Mouse (Mus musculus) liver, embryonic 16.5 days (tissue): Measurements from ENCODE around the gene Rcvrn. TPM values are rescaled to one million over a fixed set of nuclear protein-coding genes. Genes with fewer than 3 reads are reported as not detected.

Experiments used
- ATAC-seq: fragments of 200-750 bp; cut with Nextera tagmentation; 2 replicates; pipeline ENCODE4 v1.8.0; 2017; ENCODE audit warnings: low read depth, mild to moderate bottlenecking, moderate number of reproducible peaks, moderate library complexity
- H3K27ac ChIP-seq: fragments of 300-500 bp; sonication (generic); 2 replicates; pipeline ENCODE4 v1.5.1; 2014; ENCODE audit warnings: mild to moderate bottlenecking, low read length
- H3K27me3 ChIP-seq: fragments of 300-500 bp; sonication (generic); 2 replicates; pipeline ENCODE4 v1.6.1; 2014; ENCODE audit warnings: low read depth, low read length, mixed read lengths; ENCODE audit not compliant: control insufficient read depth, insufficient read depth
- H3K36me3 ChIP-seq: fragments of 300-500 bp; sonication (generic); 2 replicates; pipeline ENCODE4 v1.6.1; 2014; ENCODE audit warnings: mild to moderate bottlenecking; ENCODE audit not compliant: control insufficient read depth, insufficient read depth
- H3K4me1 ChIP-seq: fragments of 300-500 bp; sonication (generic); 2 replicates; pipeline ENCODE4 v1.6.1; 2014; ENCODE audit warnings: low read depth, low read length, mixed read lengths; ENCODE audit not compliant: control insufficient read depth
- H3K4me2 ChIP-seq: fragments of 300-500 bp; sonication (generic); 2 replicates; pipeline ENCODE4 v1.6.1; 2014; ENCODE audit warnings: low read depth, low read length, mixed read lengths
- H3K4me3 ChIP-seq: fragments of 300-500 bp; sonication (generic); 2 replicates; pipeline ENCODE4 v1.5.1; 2014; ENCODE audit warnings: low read depth, mild to moderate bottlenecking, low read length
- H3K9ac ChIP-seq: fragments of 300-500 bp; sonication (generic); 2 replicates; pipeline ENCODE4 v1.6.1; 2014; ENCODE audit warnings: low read depth, low read length
- H3K9me3 ChIP-seq: fragments of 300-500 bp; sonication (generic); replicated peaks from 2 replicates; pipeline ENCODE4 v1.6.1; 2016; ENCODE audit warnings: low read length; ENCODE audit not compliant: control insufficient read depth
- WGBS: fragments of 180-500 bp; shearing (Covaris S2); extraction: QIAGEN DNeasy Blood & Tissue Kit; methylation state at CpG from one replicate; pipeline ENCODE4 v1.1.7; 2014; ENCODE audit not compliant: insufficient replicate concordance; 5-methylcytosine and 5-hydroxymethylcytosine counted together
- polyA plus RNA-seq: library from polyadenylated mRNA; unstranded; fragments of >200 nt; fragmentation: Nextera tagmentation; extraction: Ambion mirVana; gene quantifications from 2 replicates; pipeline ENCODE4 v1.2.1, GENCODE M21; 2015

The Rcvrn gene
- polyA plus RNA-seq, 1 experiment from 2014 or later: not detected

DNA sequence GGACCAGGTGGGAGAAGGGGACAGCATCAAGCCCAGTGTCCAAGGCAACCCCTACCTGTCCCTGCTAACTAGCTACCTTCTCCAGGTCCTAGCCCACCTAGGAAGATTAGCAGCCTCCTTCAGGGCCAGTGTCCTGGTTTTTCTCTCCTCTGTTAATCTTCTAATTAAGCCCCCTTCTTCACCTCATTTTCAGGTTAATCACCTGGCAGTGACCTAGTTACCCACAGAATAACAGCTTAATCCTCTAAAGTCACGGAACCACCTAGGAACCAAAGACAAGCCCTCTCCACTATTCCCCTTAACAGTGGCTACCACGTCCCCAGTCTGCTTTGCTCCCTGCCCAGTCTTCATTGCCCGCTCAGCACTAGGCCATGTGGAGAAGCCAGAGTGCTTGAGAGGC lies 13.3 kb upstream of the Rcvrn start:
- Histone ChIP-seq H3K4me2 (no peak overlapping the region), H3K27ac (no peak overlapping the region), H3K9ac (no peak overlapping the region), H3K9me3 (no peaks in the 10 kb centered on the region), H3K36me3 (no peaks in the 10 kb centered on the region), H3K4me1 (no peaks in the 10 kb centered on the region), H3K4me3 (no peak overlapping the region), H3K27me3 (no peaks in the 10 kb centered on the region)
- no peak for ATAC-seq
- WGBS: 68% methylated on average over 3 of the region's 3 CpGs

- Histone ChIP-seq H3K4me1 (no peaks in the 10 kb centered on the region), H3K27ac (no peak overlapping the region), H3K9ac (no peak overlapping the region), H3K9me3 (no peaks in the 10 kb centered on the region), H3K4me2 (no peak overlapping the region), H3K4me3 (no peak overlapping the region), H3K27me3 (no peaks in the 10 kb centered on the region), H3K36me3 (no peaks in the 10 kb centered on the region)
- ATAC-seq: no peak
- WGBS: 54% methylated on average over 2 of the region's 2 CpGs
Observed at GRCm38 (mm10) chr11:67686109-67686508, 9.0 kb upstream of the Rcvrn start.

- no peak overlapping the region for H3K4me3 ChIP-seq
- H3K27me3 ChIP-seq: no peaks in the 10 kb centered on the region
- ATAC-seq: no peak
- no peak overlapping the region for H3K9ac ChIP-seq
- no peaks in the 10 kb centered on the region for H3K9me3 ChIP-seq
- H3K27ac ChIP-seq: no peak overlapping the region
- H3K36me3 ChIP-seq: no peaks in the 10 kb centered on the region
- no peak overlapping the region for H3K4me2 ChIP-seq
- no peaks in the 10 kb centered on the region for H3K4me1 ChIP-seq
- WGBS: 52% methylated on average over 4 of the region's 4 CpGs
Observed at GRCm38 (mm10) chr11:67712976-67713375, 17.9 kb downstream of the Rcvrn start.

- no peak overlapping the region for H3K4me2 ChIP-seq
- 54% methylated on average over 4 of the region's 4 CpGs for WGBS
- ATAC-seq: no peak
Observed at GRCm38 (mm10) chr11:67715382-67715781, 20.3 kb downstream of the Rcvrn start.

GRCm38 (mm10) chr11:67721485-67721884 lies 26.4 kb downstream of the Rcvrn start:
- Histone ChIP-seq H3K9me3 (no peaks in the 10 kb centered on the region), H3K4me3 (no peak overlapping the region), H3K27me3 (no peaks in the 10 kb centered on the region), H3K9ac (no peak overlapping the region), H3K4me2 (no peak overlapping the region), H3K27ac (no peak overlapping the region), H3K36me3 (no peaks in the 10 kb centered on the region), H3K4me1 (no peaks in the 10 kb centered on the region; the same call in 1 of the 2 replicates)
- ATAC-seq: no peak
- 54% methylated on average over 5 of the region's 5 CpGs for WGBS

More at GRCm38 (mm10) chr11:67715382-67715781, 20.3 kb downstream of the Rcvrn start:
- no peaks in the 10 kb centered on the region for H3K36me3 ChIP-seq
- no peaks in the 10 kb centered on the region for H3K9me3 ChIP-seq
- H3K4me3 ChIP-seq: no peak overlapping the region
- no peaks in the 10 kb centered on the region for H3K4me1 ChIP-seq
- H3K9ac ChIP-seq: no peak overlapping the region
- no peak overlapping the region for H3K27ac ChIP-seq
- H3K27me3 ChIP-seq: no peaks in the 10 kb centered on the region

- no peaks in the 10 kb centered on the region for H3K9me3 ChIP-seq
- H3K9ac ChIP-seq: no peak overlapping the region
- peak; percentile 95 for ATAC-seq
- WGBS: 36% methylated on average over 7 of the region's 7 CpGs
- no peak overlapping the region for H3K4me2 ChIP-seq
- H3K4me1 ChIP-seq: no peaks in the 10 kb centered on the region; the same call in 1 of the 2 replicates
- H3K36me3 ChIP-seq: no peaks in the 10 kb centered on the region
- H3K27me3 ChIP-seq: no peaks in the 10 kb centered on the region
- no peak overlapping the region for H3K4me3 ChIP-seq
- H3K27ac ChIP-seq: 0 out of 2 replicates have a peak overlapping the region, but pooled peaks have one; percentile 56
Observed at GRCm38 (mm10) chr11:67722399-67723156, 27.5 kb downstream of the Rcvrn start.

GRCm38 (mm10) chr11:67723231-67724013 lies 28.3 kb downstream of the Rcvrn start:
- Histone ChIP-seq H3K27ac (no peak overlapping the region), H3K27me3 (no peaks in the 10 kb centered on the region), H3K9ac (no peak overlapping the region), H3K4me2 (no peak overlapping the region), H3K4me1 (no peaks in the 10 kb centered on the region; the same call in 1 of the 2 replicates), H3K9me3 (no peaks in the 10 kb centered on the region), H3K4me3 (no peak overlapping the region), H3K36me3 (no peaks in the 10 kb centered on the region)
- WGBS: 46% methylated on average over 8 of the region's 8 CpGs
- ATAC-seq: no peak

DNA sequence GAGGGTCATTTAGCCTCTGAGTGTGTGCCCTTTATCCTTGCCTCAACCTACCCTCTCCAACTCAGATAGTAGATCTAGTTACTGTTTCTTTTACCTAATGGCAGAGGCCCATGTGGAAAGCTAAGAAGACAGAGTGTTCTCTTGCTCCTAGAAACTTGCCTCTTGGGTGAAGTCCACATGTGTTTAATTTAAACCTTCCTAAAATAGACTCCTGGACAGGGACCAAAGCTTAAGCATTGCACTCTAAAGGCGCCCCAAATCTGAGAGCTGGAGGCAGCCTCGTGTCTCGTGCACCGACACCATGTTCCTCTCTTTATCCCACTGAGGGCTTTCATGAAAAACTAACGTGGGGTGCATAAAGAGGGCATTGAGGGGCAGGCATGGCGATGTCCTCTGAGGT lies 32.0 kb downstream of the Rcvrn start:
- Histone ChIP-seq H3K36me3 (no peaks in the 10 kb centered on the region), H3K9ac (no peak overlapping the region), H3K4me3 (no peak overlapping the region), H3K27me3 (no peaks in the 10 kb centered on the region), H3K4me2 (no peak overlapping the region), H3K4me1 (no peaks in the 10 kb centered on the region), H3K9me3 (no peaks in the 10 kb centered on the region), H3K27ac (no peak overlapping the region)
- no peak for ATAC-seq
- WGBS: 53% methylated on average over 6 of the region's 6 CpGs

DNA sequence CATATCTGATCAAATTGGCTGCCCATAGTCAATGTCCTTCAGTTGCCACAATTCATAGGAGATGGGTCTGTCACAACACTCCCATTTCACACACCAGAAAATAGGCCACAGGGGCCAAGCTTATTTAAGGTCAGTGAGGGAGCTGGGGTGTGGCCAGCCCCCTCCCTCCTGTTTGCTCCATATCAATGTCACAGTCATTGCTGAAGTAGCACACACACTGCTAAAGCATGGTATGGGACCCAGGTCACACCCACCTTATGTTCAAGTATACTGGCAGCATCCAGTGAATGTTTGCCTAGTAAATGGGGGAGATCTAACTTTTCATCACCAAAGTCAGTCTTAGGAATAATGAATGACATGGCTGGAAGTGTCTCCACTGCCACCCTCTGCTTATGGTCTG lies 33.6 kb downstream of the Rcvrn start:
- Histone ChIP-seq H3K4me2 (no peak overlapping the region), H3K36me3 (no peaks in the 10 kb centered on the region), H3K9me3 (no peaks in the 10 kb centered on the region), H3K27me3 (no peaks in the 10 kb centered on the region), H3K4me3 (no peak overlapping the region), H3K27ac (no peak overlapping the region), H3K4me1 (no peaks in the 10 kb centered on the region), H3K9ac (no peak overlapping the region)
- no peak for ATAC-seq
